Mouse (Mus musculus) liver, adult 2 months (tissue): ENCODE measurements around the gene Nhsl1. TPM values are rescaled to one million over a fixed set of nuclear protein-coding genes. Genes with fewer than 3 reads are reported as not detected.

Source experiments
- DNase-seq: peaks from one replicate; pipeline ENCODE4 v3.0.0-alpha.2; 2011; ENCODE audit warnings: low read depth, low spot score; ENCODE audit errors: extremely low read depth
- H3K27ac ChIP-seq: fragments of 200-500 bp; replicated peaks from 2 replicates; pipeline ENCODE4 v1.5.1; 2012; ENCODE audit warnings: low read depth, mild to moderate bottlenecking, control low read depth, inconsistent platforms, low read length; ENCODE audit not compliant: insufficient read depth
- H3K27me3 ChIP-seq: fragments of 200-500 bp; 2 replicates; pipeline ENCODE4 v1.6.1; 2012; ENCODE audit warnings: mild to moderate bottlenecking, moderate library complexity, low read length, inconsistent platforms; ENCODE audit not compliant: control insufficient read depth, insufficient read depth
- H3K36me3 ChIP-seq: fragments of 200-500 bp; 2 replicates; pipeline ENCODE4 v1.6.1; 2012; ENCODE audit warnings: low read length, inconsistent platforms; ENCODE audit not compliant: control insufficient read depth, insufficient read depth
- H3K4me1 ChIP-seq: fragments of 200-500 bp; 2 replicates; pipeline ENCODE4 v1.6.1; 2011; ENCODE audit warnings: low read length; ENCODE audit not compliant: control insufficient read depth, insufficient read depth
- H3K4me3 ChIP-seq: fragments of 200-500 bp; 2 replicates; pipeline ENCODE4 v1.5.1; 2011; ENCODE audit warnings: low read depth, mild to moderate bottlenecking, control low read depth, low read length, moderate library complexity; ENCODE audit not compliant: insufficient read depth
- H3K79me2 ChIP-seq: fragments of 200-500 bp; 2 replicates; pipeline ENCODE4 v1.6.1; 2012; ENCODE audit warnings: inconsistent platforms, mild to moderate bottlenecking, low read length, moderate library complexity; ENCODE audit not compliant: control insufficient read depth, insufficient read depth
- H3K9ac ChIP-seq: fragments of 200-500 bp; 2 replicates; pipeline ENCODE4 v1.6.1; 2012; ENCODE audit warnings: low read depth, mild to moderate bottlenecking, control low read depth, inconsistent platforms, low read length
- CTCF ChIP-seq: fragments of 200-500 bp; IDR thresholded peaks from 2 replicates; pipeline ENCODE4 v1.5.1; 2011; ENCODE audit warnings: low read depth, low read length, control low read depth
- POLR2A ChIP-seq: fragments of 200-500 bp; IDR thresholded peaks from 2 replicates; pipeline ENCODE4 v1.6.1; 2011; ENCODE audit warnings: low read length, control low read depth; ENCODE audit not compliant: insufficient read depth; ENCODE audit errors: extremely low read depth
- WGBS: fragments of 180-500 bp; shearing (Covaris S2); methylation state at CpG from one replicate; pipeline ENCODE4 v1.1.7; 2018; 5-methylcytosine and 5-hydroxymethylcytosine counted together
- polyA plus RNA-seq: library from polyadenylated mRNA; depleted of rRNA; stranded (reverse); fragments of >200 nt; gene quantifications from 2 replicates; pipeline ENCODE4 v1.2.3, GENCODE M21; 2012
- total RNA-seq: library from RNA; depleted of rRNA; stranded (reverse); fragments of >200 nt; gene quantifications from 2 replicates; pipeline ENCODE4 v1.2.3, GENCODE M21; 2014

Nhsl1 gene
- total and polyA plus RNA-seq, 2 experiments, result 2.6 to 2.8 TPM

DNA sequence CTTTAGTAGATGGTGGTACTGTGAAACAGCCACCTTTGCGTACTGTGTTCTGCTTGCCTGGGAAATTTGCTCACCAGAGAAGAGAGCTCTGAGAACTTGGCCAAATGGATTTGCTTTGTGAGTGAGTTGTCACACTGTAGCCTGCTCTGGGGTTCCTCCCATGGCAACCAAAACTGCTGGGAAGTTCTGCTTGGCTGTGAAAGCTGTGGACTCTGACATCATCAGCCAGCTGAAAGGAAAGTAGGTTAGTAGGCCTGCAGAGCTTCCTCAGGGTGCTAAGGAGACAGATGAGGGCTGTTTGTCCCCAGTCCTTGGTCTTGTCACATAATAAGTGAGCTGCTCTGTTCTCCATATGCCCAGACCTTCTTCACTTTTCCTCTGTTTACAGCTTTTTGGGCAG, 189.8 kb downstream of the Nhsl1 start:
- peaks cover 3% of the 10 kb centered on the region; the same call in 1 of the 2 replicates for H3K36me3 ChIP-seq
- WGBS, result 86% methylated on average over 1 of the region's 1 CpGs
- peak; percentile 35 for DNase-seq
- H3K9ac ChIP-seq, result no peak overlapping the region
- H3K4me3 ChIP-seq, result no peak overlapping the region
- TF ChIP-seq CTCF (no peak), POLR2A (no peak)
- H3K79me2 ChIP-seq, result no peaks in the 10 kb centered on the region; the same call in 1 of the 2 replicates
- H3K27ac ChIP-seq, result no peak overlapping the region
- peaks cover 9% of the 10 kb centered on the region for H3K4me1 ChIP-seq
- H3K27me3 ChIP-seq, result no peaks in the 10 kb centered on the region

DNA sequence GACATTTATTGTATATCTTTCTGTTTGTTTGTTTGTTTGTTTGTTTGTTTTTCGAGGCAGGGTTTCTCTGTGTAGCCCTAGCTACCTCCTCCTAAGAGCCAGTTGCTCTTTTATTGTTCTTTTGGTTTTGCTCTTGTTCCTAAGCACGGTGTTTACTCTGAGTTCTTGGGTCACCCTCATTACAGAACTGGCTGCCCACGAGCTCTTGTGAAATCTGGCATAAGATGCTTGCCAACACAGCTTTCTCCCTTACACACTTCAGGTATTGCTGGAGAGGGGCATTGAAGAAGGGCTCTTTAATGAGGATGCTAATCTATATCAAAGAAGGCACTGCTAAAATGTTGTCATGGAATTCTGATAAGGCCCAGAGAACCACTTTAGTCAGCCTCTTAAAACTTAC, 191.9 kb downstream of the Nhsl1 start:
- no peak overlapping the region for H3K27ac ChIP-seq
- DNase-seq, result peak; percentile 75
- H3K4me3 ChIP-seq, result no peak overlapping the region
- H3K36me3 ChIP-seq, result peaks cover 3% of the 10 kb centered on the region; the same call in 1 of the 2 replicates
- WGBS, result 24% methylated on average over 3 of the region's 3 CpGs
- no peak for TF ChIP-seq POLR2A
- no peak for TF ChIP-seq CTCF
- H3K79me2 ChIP-seq, result no peaks in the 10 kb centered on the region; the same call in 1 of the 2 replicates
- H3K9ac ChIP-seq, result no peak overlapping the region
- peaks cover 9% of the 10 kb centered on the region for H3K4me1 ChIP-seq
- no peaks in the 10 kb centered on the region for H3K27me3 ChIP-seq

DNA sequence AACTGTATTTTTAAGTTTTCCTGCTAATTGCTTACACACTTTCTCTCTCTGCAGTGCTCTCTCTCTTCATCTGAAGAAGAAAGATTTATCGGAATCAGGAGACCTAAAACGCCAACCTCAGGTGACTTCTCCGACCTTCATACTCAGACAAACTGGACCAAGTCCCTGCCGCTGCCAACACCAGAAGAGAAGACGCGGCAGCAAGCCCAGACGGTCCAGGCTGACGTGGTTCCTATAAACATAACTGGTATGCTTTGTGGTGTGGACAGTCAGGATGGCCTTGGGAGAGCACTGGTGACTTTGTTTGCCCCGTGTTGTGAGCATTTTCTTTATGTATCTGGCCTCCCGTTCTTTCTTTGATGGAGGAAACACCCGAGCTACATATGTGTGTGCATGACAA, 192.7 kb downstream of the Nhsl1 start:
- no peak overlapping the region for H3K27ac ChIP-seq
- no peak for DNase-seq
- no peak overlapping the region for H3K9ac ChIP-seq
- peaks cover 3% of the 10 kb centered on the region; the same call in 1 of the 2 replicates for H3K36me3 ChIP-seq
- H3K4me1 ChIP-seq, result peaks cover 9% of the 10 kb centered on the region
- H3K27me3 ChIP-seq, result no peaks in the 10 kb centered on the region
- no peak overlapping the region for H3K4me3 ChIP-seq
- WGBS, result 90% methylated on average over 11 of the region's 11 CpGs
- TF ChIP-seq POLR2A (no peak), CTCF (no peak)
- H3K79me2 ChIP-seq, result no peaks in the 10 kb centered on the region; the same call in 1 of the 2 replicates

DNA sequence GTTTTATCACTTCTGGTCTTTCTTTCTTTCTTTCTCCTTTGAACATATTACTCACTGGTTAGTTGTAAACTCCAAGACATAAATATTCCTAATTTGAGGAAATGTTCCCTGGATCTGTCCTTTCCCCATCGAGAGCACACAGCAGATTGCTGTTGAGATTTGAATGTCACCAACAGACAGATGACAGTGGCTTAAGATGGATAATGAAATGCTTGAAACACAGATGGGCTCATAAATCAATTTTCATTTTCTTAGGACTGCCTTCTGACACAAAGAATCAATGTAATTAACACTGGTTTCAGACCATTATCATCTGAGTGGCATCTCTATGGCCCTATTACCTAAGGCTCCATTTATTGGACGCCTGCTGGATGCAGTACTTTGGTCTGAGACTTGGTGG, 203.8 kb downstream of the Nhsl1 start:
- Histone ChIP-seq H3K9ac (no peak overlapping the region), H3K36me3 (peaks cover 2% of the 10 kb centered on the region; the same call in 1 of the 2 replicates), H3K4me1 (peaks cover 7% of the 10 kb centered on the region), H3K27me3 (no peaks in the 10 kb centered on the region), H3K27ac (no peak overlapping the region), H3K4me3 (no peak overlapping the region), H3K79me2 (0 out of 2 replicates have a peak, but pooled peaks cover 2% of the 10 kb centered on the region)
- no peak for DNase-seq
- TF ChIP-seq CTCF, result no peak
- TF ChIP-seq POLR2A, result no peak
- 85% methylated on average over 2 of the region's 2 CpGs for WGBS

DNA sequence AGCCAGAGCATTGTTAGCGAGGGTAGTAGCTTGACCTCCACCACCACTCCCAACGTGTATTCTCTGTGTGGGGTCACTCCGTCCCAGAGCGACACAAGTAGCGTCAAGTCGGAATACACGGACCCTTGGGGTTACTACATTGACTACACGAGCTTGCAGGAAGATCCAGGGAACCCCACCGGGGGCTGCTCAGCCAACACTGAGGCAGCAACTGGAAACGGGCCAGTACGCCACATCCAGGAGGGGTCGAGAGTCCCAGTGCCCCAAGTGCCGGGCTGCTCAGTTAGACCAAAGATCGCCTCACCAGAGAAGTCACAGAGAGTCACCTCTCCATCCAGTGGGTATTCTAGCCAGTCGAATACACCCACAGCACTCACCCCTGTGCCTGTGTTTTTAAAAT, 206.5 kb downstream of the Nhsl1 start:
- H3K4me1 ChIP-seq, result peaks cover 8% of the 10 kb centered on the region
- H3K27ac ChIP-seq, result no peak overlapping the region
- H3K9ac ChIP-seq, result no peak overlapping the region
- DNase-seq, result no peak
- WGBS, result 92% methylated on average over 15 of the region's 15 CpGs
- H3K27me3 ChIP-seq, result no peaks in the 10 kb centered on the region
- H3K79me2 ChIP-seq, result 0 out of 2 replicates have a peak, but pooled peaks cover under 1% of the 10 kb centered on the region
- TF ChIP-seq CTCF (no peak), POLR2A (no peak)
- H3K4me3 ChIP-seq, result no peak overlapping the region
- H3K36me3 ChIP-seq, result peaks cover 2% of the 10 kb centered on the region; the same call in 1 of the 2 replicates

DNA sequence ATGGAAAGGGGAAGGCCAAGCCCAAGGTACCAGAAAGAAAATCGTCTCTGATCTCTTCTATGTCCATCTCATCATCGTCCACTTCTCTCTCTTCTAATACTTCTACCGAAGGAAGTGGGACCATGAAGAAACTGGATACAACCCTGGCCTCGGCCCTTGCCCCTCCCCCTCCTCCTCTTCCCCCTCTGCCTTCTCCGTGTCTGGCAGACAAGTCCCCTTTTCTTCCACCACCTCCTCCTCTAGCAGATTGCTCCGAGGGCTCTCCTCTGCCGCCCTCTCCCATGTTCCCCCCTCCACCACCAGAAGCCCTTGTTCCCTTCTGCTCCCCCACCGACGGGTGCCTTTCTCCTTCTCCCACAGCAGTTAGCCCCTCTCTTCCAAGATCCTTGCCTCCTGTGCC, 206.9 kb downstream of the Nhsl1 start:
- WGBS, result 80% methylated on average over 9 of the region's 9 CpGs
- DNase-seq, result no peak
- TF ChIP-seq CTCF, result no peak
- TF ChIP-seq POLR2A, result no peak

More for the DNA sequence above, 206.9 kb downstream of the Nhsl1 start:
- Histone ChIP-seq H3K79me2 (no peaks in the 10 kb centered on the region), H3K27me3 (no peaks in the 10 kb centered on the region), H3K4me3 (no peak overlapping the region), H3K27ac (no peak overlapping the region), H3K9ac (no peak overlapping the region), H3K36me3 (peaks cover 2% of the 10 kb centered on the region; the same call in 1 of the 2 replicates), H3K4me1 (peaks cover 8% of the 10 kb centered on the region)
